Mouse (Mus musculus) urinary bladder, adult 18-20 months (tissue): ENCODE measurements around the gene Pom121l12.

Experiments used
- DNase-seq, 2 experiments: peaks; one replicate each; pipeline ENCODE4 v3.0.0; 2022; ENCODE audit warnings: low spot score in 2 of 2, mixed read lengths in 2 of 2

The Pom121l12 gene

GRCm38 (mm10) chr11:14598976-14599375 is at the start of gene Pom121l12:
Gene Pom121l12, plus strand, starts transcription at chr11:14599276.
- DNase-seq = no peak

GRCm38 (mm10) chr11:14611859-14612258 is 12.8 kb downstream of the Pom121l12 start:
- DNase-seq = no peak
